Mouse (Mus musculus): ENCODE data around the gene Vmn2r107. TPM values are rescaled to one million over a fixed set of nuclear protein-coding genes. Genes with fewer than 3 reads are reported as not detected.

Vmn2r107 gene
- not detected in 3 replicates for total RNA-seq (2017)

DNA sequence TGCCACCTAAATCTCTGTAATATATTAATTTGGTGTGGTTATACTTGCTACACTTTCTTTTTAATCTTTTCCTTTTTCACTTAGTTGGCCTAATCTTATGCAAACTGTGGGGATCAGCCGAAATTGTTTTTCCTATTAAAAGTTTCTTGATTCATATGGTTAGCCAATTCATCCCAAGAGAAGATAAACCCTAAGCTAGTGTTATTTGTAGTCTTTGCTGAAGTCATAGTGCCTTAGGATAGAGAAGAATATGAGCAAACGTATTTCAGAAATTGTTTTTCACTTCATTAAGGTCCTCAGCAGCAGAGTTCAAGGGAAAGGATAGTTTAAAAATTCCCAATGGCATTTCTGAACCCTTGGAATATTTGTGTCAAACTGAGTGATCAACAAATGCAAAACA lies at the start of gene Vmn2r107:
Gene Vmn2r107, plus strand, starts transcription at position 301 of the 400 bp plus-strand sequence.
- no peak for ATAC-seq (replicated peaks; ENCODE audit: insufficient number of reproducible peaks, low FRiP score, low TSS enrichment, poor library complexity, severe bottlenecking)

DNA sequence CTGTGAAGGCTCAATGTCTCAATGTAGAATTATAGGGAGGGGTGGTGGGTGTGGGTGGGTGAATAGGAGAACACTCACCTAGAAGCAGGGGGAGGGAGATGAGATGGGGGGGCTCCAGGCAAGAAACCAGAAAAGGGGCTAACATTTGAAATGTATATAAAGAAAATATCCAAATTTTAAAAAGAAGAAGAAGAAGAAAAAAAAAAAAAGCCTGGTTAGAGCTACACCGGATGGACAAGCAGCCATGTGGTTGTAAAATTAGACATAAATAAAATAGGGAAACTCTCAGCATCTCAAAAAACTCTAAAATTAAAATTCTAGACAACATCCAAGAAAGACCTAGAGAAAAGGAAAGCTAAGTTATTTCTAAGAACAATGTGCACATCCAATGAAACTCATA lies 39.3 kb upstream of the Vmn2r107 start:
- no peak for ATAC-seq (replicated peaks; ENCODE audit: insufficient number of reproducible peaks, low FRiP score, low TSS enrichment, poor library complexity, severe bottlenecking)

- ATAC-seq (replicated peaks; ENCODE audit: insufficient number of reproducible peaks, low FRiP score, low TSS enrichment, poor library complexity, severe bottlenecking) = no peak
Observed at GRCm38 (mm10) chr17:20399105-20399504, 54.1 kb downstream of the Vmn2r107 start.

DNA sequence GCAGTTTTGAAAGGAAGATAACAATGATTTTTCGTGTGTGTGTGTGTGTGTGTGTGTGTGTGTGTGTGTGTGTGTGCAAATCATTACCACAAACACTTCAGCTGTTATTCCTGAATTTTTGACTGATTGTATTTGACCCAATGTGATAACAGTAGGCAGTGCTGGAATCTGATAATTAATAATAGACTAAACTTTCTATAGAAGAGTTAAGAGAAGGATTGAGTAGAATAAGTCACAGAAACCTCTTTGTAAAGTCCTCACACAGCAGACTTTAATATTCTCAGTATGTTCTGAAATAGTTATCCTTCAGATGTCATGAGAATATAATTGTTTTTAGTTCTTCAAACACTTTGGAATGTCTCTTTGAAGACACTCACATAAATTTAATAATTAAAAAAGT lies 68.8 kb downstream of the Vmn2r107 start, which contains the start of gene Vmn1r224:
Gene Vmn1r224, plus strand, starts transcription at position 301 of the 400 bp plus-strand sequence.
- no peak for ATAC-seq (replicated peaks; ENCODE audit: insufficient number of reproducible peaks, low FRiP score, low TSS enrichment, poor library complexity, severe bottlenecking)

Other genes with a start within 250 kb of the Vmn2r107 start
- not detected in 3 replicates for gene Fpr-rs7, start 231.0 kb upstream of the Vmn2r107 start, total RNA-seq (2017)
- gene Fpr-rs6, start 162.1 kb upstream of the Vmn2r107 start, total RNA-seq (2017) = not detected in 3 replicates
- not detected in 3 replicates for gene Vmn2r105, start 110.2 kb upstream of the Vmn2r107 start, total RNA-seq (2017)
- gene Vmn2r106, start 59.7 kb upstream of the Vmn2r107 start, total RNA-seq (2017) = not detected in 3 replicates
- gene Vmn1r224, start 68.9 kb downstream of the Vmn2r107 start, total RNA-seq (2017) = not detected in 3 replicates
- 0.10 TPM in 1 of 3 replicates, not detected in the others for gene Vmn2r108, start 136.1 kb downstream of the Vmn2r107 start, total RNA-seq (2017)
- not detected in 3 replicates for gene Vmn1r225, start 152.9 kb downstream of the Vmn2r107 start, total RNA-seq (2017)
- not detected in 3 replicates for gene Vmn2r109, start 219.5 kb downstream of the Vmn2r107 start, total RNA-seq (2017)

All from monocyte, adult 5-6 weeks (primary cell).